Mouse (Mus musculus): ENCODE data around the gene Rhox3a2.
"Not testable (repeated sequence)": the region's sequence is repeated elsewhere in the genome, so short reads cannot be mapped to it uniquely, and the experiment has no call there.

Gene Rhox3a2

DNA sequence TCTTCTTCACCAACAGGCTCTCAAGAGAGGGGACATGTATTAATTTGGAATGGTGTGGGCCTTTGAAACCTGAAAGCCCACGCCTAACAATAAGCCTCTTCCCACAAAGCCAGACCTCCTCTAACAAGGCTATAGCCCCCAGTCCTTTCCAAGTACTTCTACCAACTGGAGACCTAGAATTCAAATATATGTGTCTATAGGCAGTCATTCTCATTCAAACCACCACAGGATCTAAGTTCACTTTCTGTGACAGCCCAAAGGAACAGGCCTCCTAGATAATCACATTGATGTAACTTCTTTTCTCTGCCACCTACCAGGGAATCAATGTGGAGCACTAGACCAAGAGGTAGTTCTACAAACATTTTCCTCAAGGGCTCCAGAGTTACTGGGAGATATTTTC, at the start of gene Rhox3a2:
Rhox3a2 (plus strand) TSS at position 301 of the 400 bp plus-strand sequence.
- not testable (repeated sequence) for DNase-seq (ENCODE audit: low spot score)

DNA sequence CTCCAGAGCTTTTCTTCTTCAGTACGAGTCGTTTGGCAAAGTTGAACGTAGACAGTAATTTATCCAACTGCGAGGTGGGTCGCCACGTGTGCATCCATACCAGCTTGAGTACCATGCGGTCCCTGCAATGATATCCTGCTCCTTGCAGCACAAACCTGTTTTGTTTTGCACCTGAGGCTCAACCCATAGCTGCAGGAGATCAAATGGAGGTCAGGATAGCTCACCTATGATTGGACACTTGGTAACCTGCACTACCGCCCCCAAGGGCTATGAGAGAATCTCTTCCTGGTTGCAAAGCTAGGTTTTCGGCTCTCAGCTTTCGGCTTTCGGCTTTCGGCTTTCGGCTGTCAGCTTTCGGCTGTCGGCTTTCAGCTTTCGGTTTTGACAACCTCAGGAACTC, 10.7 kb downstream of the Rhox3a2 start, which contains the start of gene Rhox4a2:
Rhox4a2 (plus strand) TSS at position 301 of the 400 bp plus-strand sequence.
- DNase-seq (ENCODE audit: low spot score): not testable (repeated sequence)

DNA sequence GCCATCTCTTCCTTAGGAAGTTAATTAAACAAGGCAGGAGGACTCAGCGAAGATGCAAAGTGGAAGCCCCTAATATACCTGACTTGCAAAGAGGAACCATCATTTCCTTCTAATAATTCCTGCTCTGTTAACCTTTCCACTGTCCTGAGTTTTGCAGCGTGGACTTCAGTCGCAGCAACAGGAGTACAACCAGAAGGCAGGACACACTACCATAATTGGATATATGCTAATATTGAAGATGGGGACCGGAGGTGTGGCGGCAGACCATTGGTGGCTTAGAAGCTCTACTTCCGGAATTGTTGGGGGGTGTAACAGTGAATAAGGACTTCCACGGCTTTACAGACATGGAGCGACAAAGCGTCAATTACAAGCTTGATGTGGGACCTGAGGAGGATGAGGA, 31.9 kb downstream of the Rhox3a2 start, which contains the start of gene Rhox2b:
Rhox2b (plus strand) TSS at position 301 of the 400 bp plus-strand sequence.
- DNase-seq (ENCODE audit: low spot score): not testable (repeated sequence)

DNA sequence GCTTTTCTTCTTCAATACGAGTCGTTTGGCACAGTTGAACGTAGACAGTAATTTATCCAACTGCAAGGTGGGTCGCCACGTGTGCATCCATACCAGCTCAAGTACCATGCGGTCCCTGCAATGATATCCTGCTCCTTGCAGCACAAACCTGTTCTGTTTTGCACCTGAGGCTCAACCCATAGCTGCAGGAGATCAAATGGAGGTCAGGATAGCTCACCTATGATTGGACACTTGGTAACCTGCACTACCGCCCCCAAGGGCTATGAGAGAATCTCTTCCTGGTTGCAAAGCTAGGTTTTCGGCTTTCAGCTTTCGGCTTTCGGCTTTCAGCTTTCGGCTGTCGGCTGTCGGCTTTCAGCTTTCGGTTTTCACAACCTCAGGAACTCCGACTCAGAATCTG, 52.4 kb downstream of the Rhox3a2 start, which contains the start of gene Rhox4b:
Rhox4b (plus strand) TSS at position 301 of the 400 bp plus-strand sequence.
- not testable (repeated sequence) for DNase-seq (ENCODE audit: low spot score)
